Mouse (Mus musculus) MEL (cell line): ENCODE measurements at regions not wholly inside any gene's neighbourhood (a gene's known extent, or its start where the extent isn't known, plus 50 kb on each side); places are given as distances from the start of the nearest gene placed in this dataset.

ENCODE experiments used
- HCFC1 ChIP-seq: IDR thresholded peaks from 2 replicates; pipeline ENCODE4 v1.6.1; 2012; ENCODE audit warnings: low read depth, mild to moderate bottlenecking, inconsistent platforms, low read length, improper control_type of control experiment, moderate library complexity

GRCm38 (mm10) chrX:129103239-129103638 is 646.3 kb upstream of the Diaph2 start (continued):
- TF ChIP-seq HCFC1, result no peak
